Mouse (Mus musculus) hindbrain, embryonic 10.5 days (tissue): ENCODE data around the gene Rilp. TPM values are rescaled to one million over a fixed set of nuclear protein-coding genes. Genes with fewer than 3 reads are reported as not detected.
"Not testable (repeated sequence)": the region's sequence is repeated elsewhere in the genome, so short reads cannot be mapped to it uniquely, and the experiment has no call there.

Experiments used
- DNase-seq: peaks from one replicate; pipeline ENCODE4 v3.0.0-alpha.2; 2017; ENCODE audit warnings: low spot score
- H3K27ac ChIP-seq: fragments of 300-500 bp; sonication (generic); 2 replicates; pipeline ENCODE4 v1.5.1; 2016; ENCODE audit warnings: mild to moderate bottlenecking, moderate library complexity
- H3K27me3 ChIP-seq: fragments of 300-500 bp; sonication (generic); 2 replicates; pipeline ENCODE4 v1.6.1; 2016; ENCODE audit warnings: mild to moderate bottlenecking; ENCODE audit not compliant: poor library complexity, insufficient read depth, severe bottlenecking
- H3K36me3 ChIP-seq: fragments of 300-500 bp; sonication (generic); 2 replicates; pipeline ENCODE4 v1.6.1; 2016; ENCODE audit warnings: mild to moderate bottlenecking, moderate library complexity
- H3K4me1 ChIP-seq: fragments of 300-500 bp; sonication (generic); replicated peaks from 2 replicates; pipeline ENCODE4 v1.6.1; 2016; ENCODE audit warnings: mild to moderate bottlenecking
- H3K4me3 ChIP-seq: fragments of 300-500 bp; sonication (generic); 2 replicates; pipeline ENCODE4 v1.5.1; 2016; ENCODE audit warnings: mild to moderate bottlenecking, moderate library complexity
- H3K9me3 ChIP-seq: fragments of 300-500 bp; sonication (generic); 2 replicates; pipeline ENCODE4 v1.6.1; 2016; ENCODE audit warnings: mild to moderate bottlenecking, moderate library complexity
- WGBS: fragments of 180-500 bp; shearing (Covaris S2); methylation state at CpG from one replicate; pipeline ENCODE4 v1.1.7; 2016; 5-methylcytosine and 5-hydroxymethylcytosine counted together
- polyA plus RNA-seq: library from polyadenylated mRNA; unstranded; fragments of >200 nt; fragmentation: Nextera tagmentation; extraction: Ambion mirVana; gene quantifications from 2 replicates; pipeline ENCODE4 v1.2.1, GENCODE M21; 2016

Gene Rilp
- polyA plus RNA-seq, 1 experiment from 2014 or later: 0.65 TPM

DNA sequence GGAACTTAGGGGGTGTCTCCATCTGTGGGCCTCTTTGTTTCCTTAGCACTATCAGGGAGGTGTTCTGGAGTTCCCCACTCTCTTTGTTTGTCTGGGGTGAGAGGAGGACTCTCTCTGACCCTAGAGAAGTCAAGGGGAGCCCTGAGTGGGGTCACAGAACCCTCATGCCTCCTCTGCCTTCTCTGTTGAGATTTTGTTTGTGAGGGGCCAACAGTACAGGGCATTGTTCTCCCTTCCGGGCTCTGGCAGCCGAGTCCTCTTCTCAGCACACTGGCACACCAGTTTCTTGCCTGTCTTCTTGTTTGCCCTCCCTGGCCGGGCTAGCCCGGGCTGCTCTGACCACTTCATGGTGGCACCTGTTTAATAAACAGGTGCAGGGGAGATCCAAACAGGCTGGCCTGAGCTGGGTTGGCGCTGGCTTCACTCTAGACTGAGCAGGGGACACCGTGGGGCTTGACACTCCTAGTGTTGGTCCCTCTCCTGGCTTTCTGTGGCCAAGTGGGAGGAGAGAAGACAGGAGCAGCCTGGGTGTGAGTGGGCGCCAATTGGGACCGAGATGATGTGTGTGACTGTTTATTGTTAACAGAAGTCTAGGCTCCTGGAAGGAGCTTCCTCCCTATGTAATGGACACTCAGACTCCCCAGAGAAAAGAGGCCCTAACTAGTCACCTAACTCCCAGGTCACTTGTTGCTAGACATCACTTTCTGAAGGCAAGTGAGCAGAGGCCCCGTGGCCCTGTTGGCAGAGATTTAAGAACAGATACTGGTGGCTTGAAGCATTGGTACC, 28.5 kb downstream of the Rilp start:
- H3K27me3 ChIP-seq: 0 out of 2 replicates have a peak, but pooled peaks cover under 1% of the 10 kb centered on the region
- WGBS: 66% methylated on average over 9 of the region's 9 CpGs
- H3K4me3 ChIP-seq: peak overlapping the region; percentile 10; the same call in 1 of the 2 replicates
- DNase-seq: no peak
- peaks cover 2% of the 10 kb centered on the region; the same call in 1 of the 2 replicates for H3K36me3 ChIP-seq
- H3K27ac ChIP-seq: peak overlapping the region; percentile 81
- peaks cover 44% of the 10 kb centered on the region for H3K4me1 ChIP-seq
- no peaks in the 10 kb centered on the region for H3K9me3 ChIP-seq

DNA sequence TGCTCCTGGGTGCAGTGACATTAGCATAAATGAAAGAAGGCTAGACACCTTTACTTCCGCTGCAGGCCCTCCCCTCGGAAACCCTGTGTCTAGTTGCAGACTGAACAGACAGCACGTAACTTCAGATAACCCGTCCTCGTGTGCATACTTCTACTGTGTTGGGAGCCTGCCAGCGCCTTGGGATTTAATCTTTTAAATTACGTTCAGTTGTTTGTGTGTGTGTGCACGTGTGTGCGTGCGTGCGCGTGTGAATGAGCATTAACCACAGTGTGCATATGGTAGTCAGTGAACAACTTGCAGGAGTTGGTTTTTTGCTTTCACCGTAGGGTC, 29.0 kb downstream of the Rilp start:
- Histone ChIP-seq H3K36me3 (peaks cover 2% of the 10 kb centered on the region; the same call in 1 of the 2 replicates), H3K4me3 (no peak overlapping the region), H3K27me3 (no peaks in the 10 kb centered on the region), H3K9me3 (no peaks in the 10 kb centered on the region), H3K27ac (no peak overlapping the region), H3K4me1 (peaks cover 44% of the 10 kb centered on the region)
- WGBS: 96% methylated on average over 13 of the region's 13 CpGs
- no peak for DNase-seq

- DNase-seq: no peak
- Histone ChIP-seq H3K27ac (no peak overlapping the region), H3K36me3 (peaks cover 7% of the 10 kb centered on the region; the same call in 1 of the 2 replicates), H3K27me3 (no peaks in the 10 kb centered on the region), H3K4me1 (peaks cover 34% of the 10 kb centered on the region), H3K4me3 (no peak overlapping the region), H3K9me3 (no peaks in the 10 kb centered on the region)
- 87% methylated on average over 8 of the region's 8 CpGs for WGBS
Measured at GRCm38 (mm10) chr11:75540209-75540608, 30.3 kb downstream of the Rilp start.

GRCm38 (mm10) chr11:75540710-75541581, 31.1 kb downstream of the Rilp start:
- DNase-seq: no peak
- Histone ChIP-seq H3K4me3 (no peak overlapping the region), H3K27ac (no peak overlapping the region)

GRCm38 (mm10) chr11:75544713-75545112, 34.8 kb downstream of the Rilp start:
- no peak for DNase-seq
- H3K27me3 ChIP-seq: no peaks in the 10 kb centered on the region
- no peaks in the 10 kb centered on the region for H3K9me3 ChIP-seq
- no peak overlapping the region for H3K4me3 ChIP-seq
- WGBS: 90% methylated on average over 9 of the region's 9 CpGs
- peaks cover 10% of the 10 kb centered on the region; the same call in 1 of the 2 replicates for H3K36me3 ChIP-seq
- H3K27ac ChIP-seq: no peak overlapping the region
- H3K4me1 ChIP-seq: peaks cover 20% of the 10 kb centered on the region

More at GRCm38 (mm10) chr11:75540710-75541581, 31.1 kb downstream of the Rilp start:
- no peaks in the 10 kb centered on the region for H3K9me3 ChIP-seq
- H3K4me1 ChIP-seq: peaks cover 34% of the 10 kb centered on the region
- WGBS: 79% methylated on average over 19 of the region's 19 CpGs
- peaks cover 10% of the 10 kb centered on the region; the same call in 1 of the 2 replicates for H3K36me3 ChIP-seq
- no peaks in the 10 kb centered on the region for H3K27me3 ChIP-seq

- no peak for DNase-seq
- no peak overlapping the region for H3K4me3 ChIP-seq
- H3K9me3 ChIP-seq: no peaks in the 10 kb centered on the region
- peaks cover 29% of the 10 kb centered on the region for H3K4me1 ChIP-seq
- WGBS: 81% methylated on average over 4 of the region's 4 CpGs
- H3K27me3 ChIP-seq: no peaks in the 10 kb centered on the region
- peaks cover 10% of the 10 kb centered on the region; the same call in 1 of the 2 replicates for H3K36me3 ChIP-seq
- no peak overlapping the region for H3K27ac ChIP-seq
Measured at GRCm38 (mm10) chr11:75546057-75546456, 36.2 kb downstream of the Rilp start.

GRCm38 (mm10) chr11:75549658-75550111, 39.8 kb downstream of the Rilp start:
- Histone ChIP-seq H3K36me3 (0 out of 2 replicates have a peak, but pooled peaks cover 6% of the 10 kb centered on the region), H3K27ac (peak overlapping the region; percentile 30), H3K9me3 (no peaks in the 10 kb centered on the region), H3K4me1 (peaks cover 45% of the 10 kb centered on the region), H3K27me3 (no peaks in the 10 kb centered on the region), H3K4me3 (no peak overlapping the region)
- 53% methylated on average over 5 of the region's 5 CpGs for WGBS
- DNase-seq: no peak

- H3K4me1 ChIP-seq: peaks cover 45% of the 10 kb centered on the region
- DNase-seq: no peak
- WGBS: 61% methylated on average over 12 of the region's 12 CpGs
- H3K36me3 ChIP-seq: 0 out of 2 replicates have a peak, but pooled peaks cover under 1% of the 10 kb centered on the region
- H3K27me3 ChIP-seq: no peaks in the 10 kb centered on the region
- peak overlapping the region; percentile 30 for H3K27ac ChIP-seq
- no peaks in the 10 kb centered on the region for H3K9me3 ChIP-seq
- no peak overlapping the region for H3K4me3 ChIP-seq
Measured at GRCm38 (mm10) chr11:75550200-75550946, 40.5 kb downstream of the Rilp start.

GRCm38 (mm10) chr11:75551321-75551720, 41.4 kb downstream of the Rilp start:
- no peak for DNase-seq
- peaks cover 42% of the 10 kb centered on the region for H3K4me1 ChIP-seq
- H3K27me3 ChIP-seq: no peaks in the 10 kb centered on the region
- H3K4me3 ChIP-seq: no peak overlapping the region
- WGBS: 83% methylated on average over 5 of the region's 5 CpGs
- H3K9me3 ChIP-seq: no peaks in the 10 kb centered on the region
- H3K36me3 ChIP-seq: no peaks in the 10 kb centered on the region
- H3K27ac ChIP-seq: peak overlapping the region; percentile 36; the same call in 1 of the 2 replicates

DNA sequence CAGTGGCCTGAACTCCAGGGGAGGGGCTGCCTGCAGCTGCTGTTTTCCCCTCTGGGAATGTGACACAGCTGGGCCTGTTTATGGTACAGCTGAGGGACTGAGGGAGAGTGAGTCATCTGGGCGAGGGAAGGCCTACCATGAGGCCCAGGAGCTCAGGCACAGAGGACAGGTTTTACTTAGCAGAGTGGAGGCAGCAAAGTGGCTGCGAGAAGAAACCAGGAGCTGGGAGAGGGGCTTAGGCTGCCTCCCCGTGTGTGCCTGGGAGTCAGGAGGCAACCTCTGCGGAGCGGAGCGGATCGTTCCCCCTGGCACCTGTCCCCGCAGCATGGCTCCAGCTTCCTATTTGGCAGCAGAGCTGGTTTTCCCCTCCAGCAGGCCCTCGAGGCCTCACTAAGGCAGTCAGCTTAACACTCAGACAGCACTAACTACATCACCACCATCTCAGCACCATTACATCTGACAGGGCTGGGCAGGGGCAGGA, 42.1 kb downstream of the Rilp start:
- no peaks in the 10 kb centered on the region for H3K9me3 ChIP-seq
- H3K36me3 ChIP-seq: no peaks in the 10 kb centered on the region
- 77% methylated on average over 9 of the region's 9 CpGs for WGBS
- peak overlapping the region; percentile 62 for H3K27ac ChIP-seq
- no peaks in the 10 kb centered on the region for H3K27me3 ChIP-seq
- H3K4me3 ChIP-seq: 0 out of 2 replicates have a peak overlapping the region, but pooled peaks have one; percentile 4
- DNase-seq: no peak
- peaks cover 45% of the 10 kb centered on the region for H3K4me1 ChIP-seq

GRCm38 (mm10) chr11:75552906-75553482, 43.1 kb downstream of the Rilp start:
- peaks cover 6% of the 10 kb centered on the region; the same call in 1 of the 2 replicates for H3K36me3 ChIP-seq
- no peak overlapping the region for H3K4me3 ChIP-seq
- DNase-seq: no peak
- H3K27ac ChIP-seq: no peak overlapping the region
- H3K4me1 ChIP-seq: peaks cover 51% of the 10 kb centered on the region
- H3K9me3 ChIP-seq: 0 out of 2 replicates have a peak, but pooled peaks cover 2% of the 10 kb centered on the region
- WGBS: 51% methylated on average over 7 of the region's 7 CpGs
- H3K27me3 ChIP-seq: no peaks in the 10 kb centered on the region

GRCm38 (mm10) chr11:75556006-75556405, 46.1 kb downstream of the Rilp start:
- not testable (repeated sequence) for H3K27ac ChIP-seq, H3K36me3 ChIP-seq, H3K4me3 ChIP-seq, DNase-seq, H3K27me3 ChIP-seq, H3K9me3 ChIP-seq
- 93% methylated on average over 6 of the region's 6 CpGs for WGBS
- H3K4me1 ChIP-seq: peaks cover 31% of the 10 kb centered on the region
